ENCODE assay signal across 13 mouse cellular contexts in genomic region chr2:134460831-134461230, GRCm38 (mm10).
DNase-seq lines count a peak whose midpoint lies in the region; ATAC-seq and TF ChIP-seq lines count a peak whose summit lies in the region.
"Had no signal": no experiment of that assay in that cellular context is flagged by ENCODE, and none has a peak within 500 bp of the region (broad histone marks: within the 10 kb centered on the region; RNA-seq: fewer than 3 reads in every experiment).

No protein-coding gene starts in this region.

- no peak overlapping the region for H3K9ac ChIP-seq in embryonic facial prominence, embryonic 14.5 days (ENCODE audit: low read depth, low read length)
- no peak overlapping the region for H3K9ac ChIP-seq in stomach, postnatal 0 days (ENCODE audit: low read length)
- H3K9ac ChIP-seq: kidney, embryonic 15.5 days; limb, embryonic 12.5 days; lung, embryonic 14.5 days; midbrain, embryonic 12.5 days had no signal

- H3K4me1 ChIP-seq in embryonic facial prominence, embryonic 14.5 days (ENCODE audit: control insufficient read depth, insufficient read depth, low read length) = no peaks in the 10 kb centered on the region
- peaks cover 6% of the 10 kb centered on the region for H3K4me1 ChIP-seq in embryonic facial prominence, embryonic 10.5 days
- peaks cover 4% of the 10 kb centered on the region; the same call in 1 of the 2 replicates for H3K4me1 ChIP-seq in stomach, postnatal 0 days (replicated peaks; ENCODE audit: control insufficient read depth, insufficient read depth)
- H3K4me1 ChIP-seq: kidney, embryonic 15.5 days; midbrain, embryonic 12.5 days had no signal

- peak; percentile 60 for DNase-seq in embryonic facial prominence, embryonic 14.5 days (ENCODE audit: low spot score)
- no peak for DNase-seq in embryonic facial prominence, embryonic 10.5 days (ENCODE audit: low spot score)
- peak; percentile 6 for DNase-seq in ovary, postnatal 14 days (ENCODE audit: low spot score)
- no peak for DNase-seq in ovary, postnatal 10 days (ENCODE audit: low spot score)
- DNase-seq in heart, adult 9 months (ENCODE audit: low spot score in 2 of 2) = peak; percentile 12 to 16
- DNase-seq in stomach, postnatal 0 days (ENCODE audit: low spot score) = peak; percentile 47
- no peak for DNase-seq in kidney, postnatal 4 days
- DNase-seq: lung, embryonic 14.5 days; thymus, adult 18-20 months had no signal

- 56% methylated on average over 5 of the region's 5 CpGs for WGBS in embryonic facial prominence, embryonic 14.5 days
- 74% methylated on average over 5 of the region's 5 CpGs for WGBS in embryonic facial prominence, embryonic 10.5 days
- WGBS in stomach, postnatal 0 days = 28% methylated on average over 5 of the region's 5 CpGs

- H3K27me3 ChIP-seq in embryonic facial prominence, embryonic 14.5 days (replicated peaks; ENCODE audit: control insufficient read depth, insufficient read depth, low read length) = no peaks in the 10 kb centered on the region
- no peaks in the 10 kb centered on the region for H3K27me3 ChIP-seq in embryonic facial prominence, embryonic 10.5 days (replicated peaks; ENCODE audit: low read depth, poor library complexity, severe bottlenecking)
- no peaks in the 10 kb centered on the region for H3K27me3 ChIP-seq in stomach, postnatal 0 days (ENCODE audit: control insufficient read depth, insufficient read depth, low read length)
- H3K27me3 ChIP-seq: kidney, embryonic 15.5 days; limb, embryonic 12.5 days; midbrain, embryonic 12.5 days had no signal

- no peak for TF ChIP-seq CTCF in stomach, postnatal 0 days (IDR thresholded peaks at IDR 0.05; ENCODE audit: low read depth)

- TF ChIP-seq EP300 in stomach, postnatal 0 days (optimal IDR thresholded peaks at IDR 0.05) = no peak

- ATAC-seq in embryonic facial prominence, embryonic 14.5 days (ENCODE audit: low read depth) = peak; percentile 41; the same call in 1 of the 2 replicates
- peak; percentile 85 for ATAC-seq in stomach, postnatal 0 days (ENCODE audit: low FRiP score, low TSS enrichment)
- ATAC-seq: CD4-positive, CD25-positive, alpha-beta regulatory T cell, adult 4 months had no signal

- no peak overlapping the region for H3K4me2 ChIP-seq in embryonic facial prominence, embryonic 14.5 days (ENCODE audit: low read depth, low read length)
- H3K4me2 ChIP-seq in stomach, postnatal 0 days (replicated peaks; ENCODE audit: low read depth) = no peak overlapping the region
- H3K4me2 ChIP-seq: kidney, embryonic 15.5 days; limb, embryonic 12.5 days; lung, embryonic 14.5 days; midbrain, embryonic 12.5 days had no signal

- no peaks in the 10 kb centered on the region for H3K36me3 ChIP-seq in embryonic facial prominence, embryonic 14.5 days (ENCODE audit: control insufficient read depth, insufficient read depth, low read length)
- no peaks in the 10 kb centered on the region for H3K36me3 ChIP-seq in embryonic facial prominence, embryonic 10.5 days (replicated peaks)
- H3K36me3 ChIP-seq in stomach, postnatal 0 days (ENCODE audit: control insufficient read depth, insufficient read depth, low read length) = no peaks in the 10 kb centered on the region
- H3K36me3 ChIP-seq: kidney, embryonic 15.5 days; limb, embryonic 12.5 days; midbrain, embryonic 12.5 days had no signal

- no peak overlapping the region for H3K27ac ChIP-seq in embryonic facial prominence, embryonic 14.5 days (replicated peaks; ENCODE audit: low read depth, low read length)
- H3K27ac ChIP-seq in embryonic facial prominence, embryonic 10.5 days (replicated peaks) = no peak overlapping the region
- H3K27ac ChIP-seq in stomach, postnatal 0 days (replicated peaks) = peak overlapping the region; percentile 71
- H3K27ac ChIP-seq: kidney, embryonic 15.5 days; limb, embryonic 12.5 days; midbrain, embryonic 12.5 days had no signal

- no peak overlapping the region for H3K4me3 ChIP-seq in embryonic facial prominence, embryonic 14.5 days (ENCODE audit: low read depth, low read length)
- no peak overlapping the region for H3K4me3 ChIP-seq in embryonic facial prominence, embryonic 10.5 days
- no peak overlapping the region for H3K4me3 ChIP-seq in stomach, postnatal 0 days (ENCODE audit: low read depth, low read length)
- H3K4me3 ChIP-seq: kidney, embryonic 15.5 days; limb, embryonic 12.5 days; midbrain, embryonic 12.5 days had no signal

- no peaks in the 10 kb centered on the region for H3K9me3 ChIP-seq in embryonic facial prominence, embryonic 14.5 days (ENCODE audit: control insufficient read depth, low read length)
- H3K9me3 ChIP-seq in embryonic facial prominence, embryonic 10.5 days = no peaks in the 10 kb centered on the region
- H3K9me3 ChIP-seq in stomach, postnatal 0 days (ENCODE audit: control insufficient read depth, low read length) = no peaks in the 10 kb centered on the region
- H3K9me3 ChIP-seq: kidney, embryonic 15.5 days; limb, embryonic 12.5 days; midbrain, embryonic 12.5 days had no signal

Comparison
In these comparisons a context has a peak if more than half of its experiments do, and no peak if none do; other contexts are left out.
1. DNase-seq: peak in embryonic facial prominence, embryonic 14.5 days (single experiment), ovary, postnatal 14 days (single experiment), heart, adult 9 months (2 of 2) and stomach, postnatal 0 days (single experiment); none in embryonic facial prominence, embryonic 10.5 days (single experiment), ovary, postnatal 10 days (single experiment) and kidney, postnatal 4 days (0 of 2).